Mouse (Mus musculus) liver, embryonic 11.5 days (tissue): ENCODE data around the gene Pkn2. TPM values are rescaled to one million over a fixed set of nuclear protein-coding genes. Genes with fewer than 3 reads are reported as not detected.
A peak's percentile ranks its signal among the peaks of the same experiment; 100 is the strongest.

Source experiments
- ATAC-seq: fragments of 200-750 bp; cut with Nextera tagmentation; replicated peaks from 2 replicates; pipeline ENCODE4 v1.8.0; 2017; ENCODE audit warnings: moderate number of reproducible peaks, mild to moderate bottlenecking, moderate TSS enrichment, moderate library complexity; ENCODE audit not compliant: low FRiP score
- DNase-seq: peaks from one replicate; pipeline ENCODE4 v3.0.0-alpha.2; 2017; ENCODE audit warnings: low spot score
- H3K27ac ChIP-seq: fragments of 300-500 bp; sonication (generic); 2 replicates; pipeline ENCODE4 v1.5.1; 2014; ENCODE audit warnings: mild to moderate bottlenecking, low read depth, low read length, control low read depth
- H3K27me3 ChIP-seq: fragments of 300-500 bp; sonication (generic); replicated peaks from 2 replicates; pipeline ENCODE4 v1.6.1; 2014; ENCODE audit warnings: low read length, mixed read lengths; ENCODE audit not compliant: control insufficient read depth, insufficient read depth
- H3K36me3 ChIP-seq: fragments of 300-500 bp; sonication (generic); 2 replicates; pipeline ENCODE4 v1.6.1; 2014; ENCODE audit warnings: mild to moderate bottlenecking, low read length, moderate library complexity, mixed read lengths; ENCODE audit not compliant: control insufficient read depth, insufficient read depth
- H3K4me1 ChIP-seq: fragments of 300-500 bp; sonication (generic); replicated peaks from 2 replicates; pipeline ENCODE4 v1.6.1; 2014; ENCODE audit warnings: low read length, mixed read lengths; ENCODE audit not compliant: control insufficient read depth, insufficient read depth
- H3K4me2 ChIP-seq: fragments of 300-500 bp; sonication (generic); 2 replicates; pipeline ENCODE4 v1.6.1; 2014; ENCODE audit warnings: mild to moderate bottlenecking, control low read depth, moderate library complexity
- H3K4me3 ChIP-seq: fragments of 300-500 bp; sonication (generic); 2 replicates; pipeline ENCODE4 v1.5.1; 2014; ENCODE audit warnings: low read depth, low read length, control low read depth
- H3K9ac ChIP-seq: fragments of 300-500 bp; sonication (generic); 2 replicates; pipeline ENCODE4 v1.6.1; 2014; ENCODE audit warnings: low read depth, low read length, control low read depth
- H3K9me3 ChIP-seq: fragments of 300-500 bp; sonication (generic); 2 replicates; pipeline ENCODE4 v1.6.1; 2016; ENCODE audit warnings: low read length, inconsistent platforms, mixed read lengths; ENCODE audit not compliant: control insufficient read depth
- WGBS: fragments of 180-500 bp; shearing (Covaris S2); extraction: QIAGEN DNeasy Blood & Tissue Kit; methylation state at CpG from one replicate; pipeline ENCODE4 v1.1.7; 2014; 5-methylcytosine and 5-hydroxymethylcytosine counted together
- polyA plus RNA-seq: library from polyadenylated mRNA; unstranded; fragments of >200 nt; fragmentation: Nextera tagmentation; extraction: Ambion mirVana; gene quantifications from 2 replicates; pipeline ENCODE4 v1.2.1, GENCODE M21; 2014

Gene Pkn2
- polyA plus RNA-seq, 1 experiment from 2014 or later: 42.7 TPM

GRCm38 (mm10) chr3:142743973-142744898 lies 137.6 kb downstream of the Pkn2 start:
- DNase-seq (no peak), ATAC-seq (peak; percentile 46; the same call in 1 of the 2 replicates)
- no peaks in the 10 kb centered on the region for H3K9me3 ChIP-seq
- H3K4me2 ChIP-seq: no peak overlapping the region
- 56% methylated on average over 21 of the region's 21 CpGs for WGBS
- H3K9ac ChIP-seq: no peak overlapping the region
- no peak overlapping the region for H3K4me3 ChIP-seq
- H3K27ac ChIP-seq: no peak overlapping the region
- H3K36me3 ChIP-seq: no peaks in the 10 kb centered on the region
- H3K4me1 ChIP-seq: no peaks in the 10 kb centered on the region
- H3K27me3 ChIP-seq: no peaks in the 10 kb centered on the region

Other genes starting within 250 kb of the Pkn2 start
- gene Kyat3, start 181.0 kb downstream of the Pkn2 start, polyA plus RNA-seq: 13.5 and 16.6 TPM in 2 replicates
- gene Gtf2b, start 117.0 kb downstream of the Pkn2 start, polyA plus RNA-seq: 67.3 and 74.1 TPM in 2 replicates